Mouse (Mus musculus) heart, postnatal 36 days (tissue): ENCODE results near the gene Nr1h3. TPM values are rescaled to one million over a fixed set of nuclear protein-coding genes. Genes with fewer than 3 reads are reported as not detected.
A peak's percentile ranks its signal among the peaks of the same experiment; 100 is the strongest.

Experiments used
- DNase-seq, 2 experiments: peaks; one replicate each; pipeline ENCODE4 v3.0.0; 2021 to 2022
- intact Hi-C: fragments of 180-260 bp; cut with DNase I; formaldehyde crosslinking; loops from one replicate; pipeline ENCODE4 v1.15.1; 2025
- total RNA-seq, 2 experiments: library from RNA; stranded (reverse); gene quantifications; 2 replicates each; pipeline ENCODE4 v1.2.3; 2021

Nr1h3 gene
- total RNA-seq, 2 experiments from 2014 or later: 17.3 TPM

DNA sequence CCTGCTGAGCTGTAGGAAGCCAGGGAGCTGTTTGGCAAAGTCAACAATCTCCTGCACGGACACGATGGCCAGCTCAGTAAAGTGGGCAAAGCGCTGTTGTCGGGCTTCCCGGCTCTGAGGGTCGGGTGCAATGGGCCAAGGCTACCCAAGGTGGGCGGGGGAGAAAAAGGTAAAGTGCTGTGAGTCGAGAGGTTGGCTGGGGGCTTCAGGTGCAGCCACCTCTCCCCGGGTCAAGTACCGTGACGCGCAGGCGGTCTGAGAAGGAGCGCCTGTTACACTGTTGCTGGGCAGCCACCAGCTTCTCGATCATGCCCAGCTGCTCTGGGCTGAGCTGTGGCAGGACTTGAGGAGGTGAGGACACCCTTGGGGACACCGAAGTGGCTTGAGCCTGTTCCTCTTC, 12.1 kb downstream of the Nr1h3 start:
- intact Hi-C loops: loop anchor here (5.0 kb wide), 1 partner anchor 77 kb away; no protein-coding TSS in a partner anchor
- no peak for DNase-seq

DNA sequence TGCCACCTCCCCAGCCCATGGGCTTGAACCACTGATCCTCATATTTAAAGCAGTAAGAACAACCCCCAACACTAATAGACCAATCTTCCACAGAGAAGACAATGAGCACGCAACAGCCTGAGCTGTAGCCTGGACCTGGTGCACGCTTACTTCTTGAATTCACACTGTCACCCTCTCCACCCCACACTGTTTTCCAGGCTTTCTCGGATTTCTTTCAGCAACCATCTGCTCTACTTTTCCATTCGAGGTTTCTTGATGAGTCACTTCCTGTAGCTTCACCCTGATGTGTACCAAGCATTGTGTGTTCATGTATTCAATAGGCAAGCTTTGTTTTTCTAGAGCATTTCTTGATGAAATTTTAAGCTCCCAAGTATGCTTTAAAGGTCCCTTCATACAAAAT, 15.2 kb downstream of the Nr1h3 start:
- DNase-seq: no peak
- intact Hi-C loops: no loop called here

DNA sequence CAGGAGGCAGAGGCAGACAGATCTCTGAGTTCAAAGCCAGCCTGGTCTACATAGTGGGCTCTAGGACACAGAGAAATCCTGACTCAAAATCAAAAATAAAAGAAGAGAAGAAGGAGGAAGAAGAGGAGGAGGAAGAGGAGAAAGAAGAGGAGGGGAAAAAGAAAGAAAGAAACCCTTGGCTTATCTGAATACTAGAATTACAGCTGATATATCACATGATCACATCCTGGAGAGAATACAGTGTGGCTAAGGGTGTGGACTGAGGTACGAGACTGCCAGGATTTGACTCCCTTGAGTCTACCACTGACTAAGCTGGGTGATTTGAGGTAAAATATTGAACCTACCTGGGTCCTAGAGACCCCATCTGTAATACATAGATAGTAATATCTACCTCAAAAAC, 16.4 kb downstream of the Nr1h3 start:
- DNase-seq: no peak
- intact Hi-C loops: no loop called here

DNA sequence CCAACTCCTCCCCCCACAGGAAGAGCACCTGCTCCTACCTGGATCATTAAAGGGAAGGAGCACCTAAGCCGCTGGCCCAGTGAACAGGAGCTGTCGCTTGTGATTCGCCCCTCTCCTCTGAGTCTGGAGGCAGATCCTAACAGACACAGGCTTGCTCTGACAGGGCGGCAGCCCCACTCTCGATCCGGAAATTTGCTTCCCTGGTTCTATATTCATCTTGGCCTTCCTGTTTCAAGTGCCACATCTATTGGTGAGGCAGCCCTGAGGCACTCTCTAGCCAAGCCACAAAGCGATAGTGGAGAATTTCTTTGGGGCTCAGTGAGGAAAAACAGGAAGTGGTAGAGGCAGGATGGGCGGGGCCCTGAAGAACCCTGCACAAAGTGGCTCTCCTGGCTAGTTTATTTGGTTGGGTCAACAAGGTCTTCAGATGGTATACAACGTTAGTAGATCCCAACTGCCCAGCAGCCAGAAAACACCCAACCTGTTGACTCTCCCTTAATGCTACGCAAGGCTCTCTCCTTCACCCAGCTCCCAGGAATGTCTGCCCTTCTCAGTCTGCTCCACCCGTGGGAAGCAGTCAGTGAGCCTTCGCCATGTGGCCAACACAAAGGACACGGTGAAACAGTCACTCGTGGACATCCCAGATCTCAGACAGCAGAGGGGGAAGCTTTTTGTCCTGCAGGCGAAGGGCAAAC, 18.8 kb downstream of the Nr1h3 start, which contains the start of gene Madd:
Gene Madd, minus strand, starts transcription at position 127 of the 695 bp plus-strand sequence.
- intact Hi-C loops: loop anchor here (2.0 kb wide), 1 partner anchor 19 kb away; the partner anchor contains the start of genes Acp2 and Nr1h3
- DNase-seq: peak; percentile 49 to 57

DNA sequence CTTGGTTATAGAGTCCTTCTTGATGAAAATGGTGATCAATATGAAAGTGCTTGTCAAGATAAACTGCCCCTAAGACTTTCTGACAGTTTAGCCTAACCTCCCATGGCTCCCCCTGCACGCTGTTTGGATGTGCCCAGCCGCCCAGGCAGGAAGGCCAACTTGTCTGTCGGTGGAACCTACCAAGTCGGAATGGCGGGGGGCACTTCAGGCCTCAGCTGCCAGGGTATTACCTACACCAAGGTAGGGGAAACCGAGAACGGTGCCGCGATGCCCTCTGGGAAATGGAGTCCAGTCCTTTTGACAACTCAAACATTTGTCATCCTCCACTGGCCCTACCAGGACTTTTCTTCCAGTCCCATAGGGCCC, 19.5 kb downstream of the Nr1h3 start:
- DNase-seq: peak; percentile 87
- intact Hi-C loops: loop anchor here (2.0 kb wide), 1 partner anchor 20 kb away; the partner anchor contains the start of genes Acp2 and Nr1h3

DNA sequence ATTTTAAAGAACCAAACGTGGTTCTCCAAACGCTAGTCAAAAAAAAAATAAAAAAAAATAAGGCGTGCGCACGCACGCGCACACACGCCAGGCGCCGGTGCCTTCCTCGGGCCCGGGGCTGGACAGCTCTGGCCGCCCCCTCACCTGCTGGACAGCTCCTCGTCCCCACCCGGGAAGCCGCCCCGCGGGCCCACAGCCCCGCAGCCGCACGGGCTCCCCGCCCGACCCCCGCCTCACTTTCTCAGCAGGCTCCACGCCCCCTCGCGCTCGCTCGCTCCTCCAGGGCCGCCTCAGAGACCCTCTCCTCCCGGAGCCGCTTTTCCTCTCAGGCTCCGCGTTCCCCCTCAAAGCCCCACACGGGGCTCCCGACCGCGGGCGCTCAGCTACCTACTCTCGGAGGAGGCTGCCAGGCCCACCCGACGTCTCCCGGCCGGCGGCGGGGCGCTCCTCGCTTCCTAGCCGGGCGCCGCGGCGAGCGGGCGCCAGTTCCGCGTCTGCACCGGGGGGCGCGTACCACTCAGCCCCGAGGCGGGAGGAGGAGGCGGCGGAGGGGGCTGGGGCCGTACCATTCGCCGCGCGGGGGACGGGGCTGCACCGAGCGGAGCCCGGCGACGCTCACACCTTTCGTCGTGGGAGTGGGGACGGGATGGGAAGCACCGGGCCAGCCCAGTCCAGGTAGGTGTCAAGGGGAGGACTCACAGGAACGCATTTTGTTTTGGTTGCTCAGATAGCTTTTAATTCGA, 20.1 kb downstream of the Nr1h3 start:
- intact Hi-C loops: loop anchor here (2.0 kb wide), 1 partner anchor 20 kb away; the partner anchor contains the start of genes Acp2 and Nr1h3
- peak; percentile 62 to 66 for DNase-seq

DNA sequence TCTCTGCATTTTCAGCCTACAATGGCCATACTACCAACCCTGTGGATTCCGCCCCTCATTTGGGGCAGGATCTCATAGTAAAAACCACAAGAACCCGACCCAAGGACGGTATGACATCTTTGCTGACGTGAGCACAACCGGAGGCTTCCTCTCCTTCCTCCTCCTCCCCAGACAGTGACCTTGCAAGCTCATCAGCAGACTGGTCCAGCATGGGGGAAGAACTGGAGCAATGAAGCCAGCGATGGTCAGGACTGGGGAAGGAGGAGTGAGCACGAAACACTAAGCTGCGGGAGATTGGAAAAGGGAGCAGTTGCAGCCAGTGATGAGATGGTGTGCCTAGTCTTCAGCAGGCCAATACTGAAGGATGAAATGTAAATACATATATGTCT, 20.6 kb downstream of the Nr1h3 start:
- no peak for DNase-seq
- intact Hi-C loops: loop anchor here (2.0 kb wide), 1 partner anchor 21 kb away; the partner anchor contains the start of genes Acp2 and Nr1h3

DNA sequence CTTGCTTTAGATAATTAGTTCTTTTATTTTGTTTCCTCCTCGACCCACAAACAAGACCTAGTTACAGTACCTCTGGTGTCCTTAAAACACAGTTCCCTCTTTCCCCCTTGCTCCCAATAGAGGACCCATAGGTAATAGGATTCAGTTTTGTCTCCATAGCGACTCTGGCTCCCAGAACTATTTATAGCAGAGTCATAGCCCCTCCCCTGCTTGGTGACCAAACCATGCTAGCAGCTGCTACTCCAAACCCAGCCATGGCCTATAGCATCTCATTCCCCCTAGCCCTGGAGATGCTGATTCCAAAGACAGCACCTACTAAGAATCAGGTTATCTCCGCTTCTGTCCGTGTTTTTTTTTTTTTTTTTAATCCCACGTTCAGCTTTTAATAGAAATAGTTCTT, 21.9 kb downstream of the Nr1h3 start:
- intact Hi-C loops: no loop called here

DNA sequence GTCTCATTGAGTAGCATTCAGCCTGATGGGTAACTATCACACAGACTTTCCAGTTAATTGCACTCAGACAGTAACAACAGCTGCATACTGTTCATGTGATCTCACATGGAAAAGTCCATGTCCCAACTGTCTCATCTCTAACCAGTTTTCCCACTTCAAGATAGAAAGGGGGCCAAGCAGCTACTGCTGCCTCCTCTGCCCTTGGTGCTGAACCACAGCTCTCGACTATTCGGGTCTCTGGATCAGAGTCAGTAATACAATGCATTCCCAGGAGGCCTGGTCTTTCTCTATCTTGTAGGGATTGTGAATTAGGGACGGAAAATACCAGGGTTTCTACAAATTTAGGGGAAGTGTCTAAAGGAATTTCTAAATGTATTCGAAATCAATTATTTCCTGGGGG, 22.8 kb downstream of the Nr1h3 start:
- no peak for DNase-seq
- intact Hi-C loops: no loop called here

More for the DNA sequence above, 21.9 kb downstream of the Nr1h3 start:
- DNase-seq: no peak

DNA sequence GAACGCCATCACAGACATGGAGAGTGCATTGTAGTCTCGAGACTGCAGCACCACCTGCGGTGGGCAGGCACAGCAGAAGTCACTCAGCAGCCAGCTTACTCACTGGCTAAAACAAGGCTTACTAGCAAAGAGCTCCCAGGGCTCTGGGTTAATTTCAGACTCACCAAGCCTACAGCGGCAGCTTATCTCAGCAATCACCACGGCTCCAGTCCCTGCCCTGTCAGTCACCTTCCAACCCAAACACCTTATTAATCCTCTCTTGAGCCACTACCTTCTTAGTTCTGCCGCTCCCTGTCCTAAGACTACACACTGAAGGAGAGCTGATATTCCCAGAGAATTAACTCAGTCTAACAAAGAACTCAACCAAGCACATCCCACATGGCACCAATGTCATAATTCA, 26.4 kb downstream of the Nr1h3 start:
- DNase-seq: no peak
- intact Hi-C loops: no loop called here

DNA sequence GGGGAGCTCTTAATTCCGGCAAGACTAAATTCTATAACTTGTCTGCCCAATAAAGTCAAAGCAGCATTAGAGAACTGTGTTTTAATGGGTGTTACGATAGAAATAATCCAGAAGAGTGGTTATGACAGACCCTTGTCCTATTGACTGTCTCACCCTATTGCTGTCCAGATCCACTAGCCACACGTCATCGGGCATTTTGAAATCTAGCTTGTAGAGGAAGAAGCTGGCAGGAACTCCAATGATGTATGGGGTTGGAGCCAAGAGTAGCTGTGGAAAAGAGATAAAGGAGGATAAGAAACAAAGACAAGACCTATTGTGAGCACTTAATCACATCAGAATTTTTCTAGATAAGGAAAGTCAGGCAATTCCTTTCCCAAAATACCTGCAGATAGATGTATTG, 27.1 kb downstream of the Nr1h3 start:
- intact Hi-C loops: no loop called here
- no peak for DNase-seq

DNA sequence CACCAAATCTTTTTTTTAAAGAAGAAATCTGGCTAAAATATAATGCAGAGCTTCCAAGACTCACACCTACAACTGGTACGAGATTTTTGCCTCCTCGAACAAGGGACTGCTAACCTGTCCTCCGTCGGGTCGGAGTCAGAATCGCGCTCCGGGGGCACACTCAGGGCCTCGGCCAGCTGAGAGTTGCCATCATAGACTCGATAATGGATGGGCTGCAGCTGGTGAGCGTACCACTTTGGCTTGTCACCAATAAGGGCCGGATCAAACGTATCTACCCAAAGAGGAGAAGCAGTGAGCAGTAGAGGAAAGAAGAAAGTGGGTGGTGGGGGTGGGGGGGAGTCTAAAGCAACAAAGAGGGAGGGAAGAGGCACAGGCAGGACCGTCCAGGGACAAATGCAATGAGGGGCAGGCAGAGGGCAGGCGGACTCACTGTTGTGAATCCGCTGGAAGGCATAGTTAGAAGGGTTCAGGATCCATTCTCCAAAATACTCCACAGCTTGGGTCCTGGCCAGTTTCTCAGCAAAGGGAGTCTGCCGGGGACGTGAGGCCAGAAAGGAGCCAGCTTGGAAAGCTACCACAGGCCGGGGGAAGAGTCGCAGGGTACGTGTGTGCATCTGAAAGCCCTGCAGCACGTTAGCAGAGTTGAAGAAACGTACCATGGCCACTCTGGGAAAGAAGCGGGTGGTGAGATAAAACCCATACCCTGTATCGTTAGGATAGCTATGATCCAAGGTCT, 32.9 kb downstream of the Nr1h3 start:
- intact Hi-C loops: no loop called here
- DNase-seq: no peak

DNA sequence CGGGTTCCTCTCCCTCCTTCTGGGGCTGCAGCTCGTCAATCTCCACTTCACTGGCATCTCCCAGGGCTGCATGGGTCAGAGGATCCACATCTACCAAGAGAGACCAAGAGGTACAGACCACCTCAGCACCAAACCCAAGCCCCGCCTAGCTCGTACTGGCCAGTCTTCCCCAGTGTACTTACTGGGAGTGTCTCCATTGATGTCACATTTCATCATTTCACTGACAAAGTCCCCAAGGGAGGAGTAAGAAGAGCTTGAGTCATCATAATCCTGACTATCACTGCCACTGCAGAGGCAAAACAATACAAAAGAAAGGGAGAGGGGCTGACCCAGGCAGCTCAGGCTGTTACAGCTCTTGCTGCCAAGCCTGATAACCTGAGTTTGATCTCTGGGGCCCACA, 35.0 kb downstream of the Nr1h3 start:
- DNase-seq: no peak
- intact Hi-C loops: no loop called here

DNA sequence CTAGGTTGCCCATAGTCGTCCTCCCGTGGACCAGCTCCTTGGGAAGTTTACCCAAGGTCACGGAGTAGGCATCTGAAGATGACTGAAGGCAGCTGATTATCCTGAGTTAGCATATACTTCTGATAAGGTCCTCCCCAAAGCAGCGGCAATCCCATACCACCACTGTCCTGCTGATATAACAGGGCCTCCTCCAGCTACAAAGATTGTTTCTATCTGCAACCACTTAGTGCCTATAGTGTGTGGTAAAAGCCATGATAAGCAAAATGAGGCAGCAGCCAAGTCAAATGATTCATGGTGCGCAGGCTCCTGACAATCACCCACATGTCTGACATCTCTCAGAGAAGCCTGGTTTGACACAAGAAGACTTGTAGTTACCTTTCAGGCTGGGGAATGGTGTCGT, 37.6 kb downstream of the Nr1h3 start:
- intact Hi-C loops: no loop called here
- no peak for DNase-seq

DNA sequence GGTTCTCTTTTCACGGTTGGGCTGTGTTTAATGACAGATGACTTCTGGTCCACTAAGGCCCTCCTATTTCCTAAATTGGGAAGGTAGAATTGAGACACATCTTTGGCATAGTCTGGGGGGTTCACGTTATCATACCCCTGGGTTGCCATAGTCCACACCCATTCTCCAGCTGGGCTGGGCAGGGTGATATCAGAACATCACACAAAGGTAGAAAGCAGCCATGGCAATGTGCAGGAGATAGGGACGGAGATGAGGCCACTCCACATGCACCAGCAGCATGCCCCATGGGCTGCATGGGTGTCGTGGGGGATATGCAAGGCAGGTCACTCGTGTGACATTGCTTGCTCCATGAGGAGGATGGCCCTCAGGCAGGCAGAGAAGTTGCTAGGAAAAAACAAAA, 39.1 kb downstream of the Nr1h3 start:
- intact Hi-C loops: no loop called here
- DNase-seq: no peak

DNA sequence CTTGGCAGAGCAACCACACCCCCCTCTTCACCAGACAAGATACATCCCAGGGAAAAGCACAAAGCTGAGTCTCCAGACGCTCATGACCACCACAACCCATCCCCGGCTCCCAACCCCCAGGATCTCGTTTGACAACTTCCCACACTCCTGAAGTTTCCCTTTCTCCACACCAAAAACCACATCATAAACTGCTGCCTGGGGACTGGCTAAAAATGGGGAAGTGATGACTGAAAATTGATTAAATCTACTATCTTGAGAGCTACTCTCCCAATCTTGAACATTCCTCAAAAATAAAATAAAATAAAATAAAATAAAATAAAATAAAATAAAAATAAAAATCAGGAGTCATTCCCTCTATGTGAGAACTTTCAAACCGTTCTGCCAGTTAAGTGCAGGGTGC, 39.7 kb downstream of the Nr1h3 start:
- intact Hi-C loops: no loop called here
- no peak for DNase-seq

DNA sequence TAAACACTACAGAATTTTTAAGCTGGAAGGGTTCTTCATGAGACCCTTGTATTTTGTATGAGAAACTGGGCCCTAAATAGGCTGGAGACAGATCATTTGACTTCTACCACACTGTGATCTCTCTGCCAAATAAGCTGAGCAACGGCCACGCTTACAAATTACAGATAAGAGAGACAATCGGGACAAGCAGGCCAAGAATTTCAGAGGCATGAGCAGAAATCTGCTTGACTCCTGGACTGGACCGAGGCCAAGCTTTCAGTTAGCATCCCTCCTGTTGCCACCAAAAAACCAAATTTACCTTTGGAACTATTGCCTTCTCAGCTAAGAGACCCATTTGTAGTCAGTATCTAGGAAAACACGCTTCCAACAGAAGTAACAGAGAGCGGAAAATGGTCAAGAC, 42.0 kb downstream of the Nr1h3 start:
- intact Hi-C loops: no loop called here
- DNase-seq: no peak

DNA sequence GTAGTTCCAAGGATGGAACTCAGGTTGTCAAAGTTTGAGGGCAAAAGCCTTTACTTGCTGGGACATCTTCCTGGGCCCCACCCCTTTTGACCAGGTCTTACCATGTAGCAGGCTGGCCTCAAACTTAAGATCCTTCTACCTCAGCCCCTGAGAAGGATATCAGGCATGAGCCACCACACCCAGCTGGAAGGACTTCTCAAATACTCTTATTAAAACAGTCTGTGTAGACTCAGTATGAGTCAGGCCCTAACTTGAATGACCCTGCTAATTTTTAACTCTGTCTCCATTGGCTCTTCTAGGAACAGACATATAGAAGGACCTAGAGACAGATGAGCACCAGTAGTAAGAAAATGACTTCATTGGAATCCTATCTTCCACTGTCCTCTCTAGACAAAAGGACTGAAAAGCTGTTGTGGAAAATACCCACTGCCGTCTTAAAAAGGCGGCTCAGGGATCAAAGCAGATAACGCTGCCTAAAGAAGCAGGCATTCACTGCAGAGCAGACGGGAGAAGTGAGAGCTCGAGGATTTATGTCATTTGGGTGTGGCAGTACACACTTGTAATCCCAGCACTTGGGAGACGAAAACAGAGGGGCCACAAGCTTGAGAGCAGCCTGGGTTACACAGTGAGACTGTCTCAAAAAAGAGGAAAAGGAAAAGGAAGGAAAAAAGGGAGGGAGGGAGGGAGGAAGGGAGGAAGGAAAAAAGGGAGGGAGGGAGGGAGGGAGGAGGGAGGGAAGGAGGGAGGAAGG, 45.5 kb downstream of the Nr1h3 start:
- intact Hi-C loops: no loop called here
- no peak for DNase-seq

DNA sequence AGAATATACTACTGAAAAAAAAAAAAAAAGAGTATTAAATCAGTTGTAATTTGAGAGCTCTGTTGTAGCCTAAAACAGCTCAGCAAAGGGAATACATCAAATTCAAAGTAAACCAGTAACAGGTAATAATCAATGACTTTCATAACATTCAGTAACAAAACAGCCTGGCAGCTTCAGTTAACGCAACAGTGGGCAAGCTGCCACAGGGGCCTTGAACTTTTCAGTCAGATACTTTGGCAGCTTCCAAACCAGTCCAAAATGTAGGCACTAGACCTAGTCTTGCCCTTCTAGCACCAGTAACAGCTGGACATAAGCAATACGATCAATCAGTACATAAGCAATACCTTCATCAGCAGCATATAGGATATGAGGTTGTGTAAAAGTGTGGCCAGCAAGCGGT, 48.5 kb downstream of the Nr1h3 start:
- intact Hi-C loops: no loop called here
- no peak for DNase-seq

DNA sequence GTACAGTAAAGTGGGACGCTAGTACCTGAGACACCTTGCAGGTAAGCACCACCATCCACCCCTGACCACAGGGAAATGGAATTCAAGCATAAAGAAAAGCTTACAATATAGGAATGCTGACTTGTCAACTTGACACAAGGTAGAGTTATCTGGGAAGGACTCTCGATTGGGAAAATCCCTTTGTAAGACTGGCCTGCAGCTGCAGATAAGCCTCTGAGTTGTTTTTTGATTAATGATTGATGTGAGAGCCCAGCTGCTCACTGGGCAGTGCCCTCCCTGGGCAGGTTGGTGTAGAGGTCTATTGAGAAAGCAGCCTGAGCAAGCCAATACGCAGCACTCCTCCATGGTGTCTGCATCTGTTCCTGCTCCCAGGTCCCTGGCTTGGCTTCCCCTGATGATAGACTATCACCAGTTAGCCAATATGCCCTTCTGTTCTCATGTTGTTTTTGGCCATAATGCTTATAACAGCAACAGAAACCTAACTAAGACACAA, 49.7 kb downstream of the Nr1h3 start:
- no peak for DNase-seq
- intact Hi-C loops: no loop called here
